Mouse (Mus musculus) frontal cortex, postnatal 10 days (tissue): ENCODE results near the gene Samd8.

Experiments used
- DNase-seq, 2 experiments: peaks; one replicate each; pipeline ENCODE4 v3.0.0; 2022; ENCODE audit warnings: low spot score in 2 of 2, mixed read lengths in 1 of 2

Samd8 gene

DNA sequence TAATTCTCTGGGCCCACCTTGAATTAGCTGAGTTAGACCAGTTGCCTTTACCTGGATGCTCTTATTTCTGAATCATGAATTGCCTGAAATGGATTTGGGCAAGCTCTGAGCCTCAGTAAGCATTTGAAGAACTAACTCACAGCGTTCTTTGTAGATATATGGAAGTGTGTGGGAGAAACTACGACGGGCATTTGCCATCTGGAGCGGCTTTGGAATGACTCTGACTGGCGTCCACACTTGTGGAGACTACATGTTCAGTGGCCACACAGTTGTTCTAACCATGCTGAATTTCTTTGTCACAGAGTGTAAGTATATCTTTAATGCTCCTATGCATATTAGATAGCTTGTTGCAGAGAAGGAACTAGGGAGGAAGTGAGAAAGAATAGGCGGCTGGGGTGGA lies 41.9 kb downstream of the Samd8 start:
- no peak for DNase-seq

DNA sequence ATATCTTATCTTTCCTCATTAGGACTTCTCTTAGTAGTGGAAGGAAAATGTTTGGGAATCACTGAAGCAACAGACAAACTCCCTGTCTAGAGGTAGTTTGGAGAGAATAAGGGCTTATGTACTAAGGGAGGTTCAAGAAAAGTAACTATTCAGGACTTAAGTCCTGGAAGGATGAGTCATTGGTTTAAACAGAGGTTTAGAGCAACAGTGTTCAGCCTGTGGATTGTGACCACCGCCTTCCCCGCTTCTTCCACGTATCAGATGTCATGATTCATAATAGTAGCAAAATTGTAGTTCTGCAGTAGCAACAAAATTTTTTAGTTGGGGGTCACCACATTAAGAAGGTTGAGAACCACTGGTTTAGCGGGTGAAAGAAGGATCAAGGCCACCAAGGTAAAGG lies 50.3 kb downstream of the Samd8 start:
- DNase-seq, result no peak

DNA sequence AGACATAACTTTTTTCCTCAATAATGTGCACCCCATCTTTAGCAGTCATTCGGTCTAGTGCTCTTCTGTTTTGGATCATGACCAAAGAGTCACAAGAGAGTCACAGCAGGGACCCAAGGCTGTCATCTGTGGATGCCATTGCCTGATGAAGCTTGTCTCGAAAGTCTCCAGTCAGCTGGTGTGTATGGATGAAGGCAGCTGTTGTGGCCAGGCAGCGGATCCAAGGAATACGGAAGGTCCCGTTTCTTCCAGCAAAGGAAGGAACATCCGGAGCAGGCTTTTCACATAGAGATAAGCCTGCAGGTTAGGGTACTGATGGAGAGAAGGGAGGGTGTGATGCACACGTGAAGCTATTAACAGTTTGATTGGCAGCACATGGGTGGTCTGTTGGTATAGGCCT lies 51.3 kb downstream of the Samd8 start:
- DNase-seq, result no peak

DNA sequence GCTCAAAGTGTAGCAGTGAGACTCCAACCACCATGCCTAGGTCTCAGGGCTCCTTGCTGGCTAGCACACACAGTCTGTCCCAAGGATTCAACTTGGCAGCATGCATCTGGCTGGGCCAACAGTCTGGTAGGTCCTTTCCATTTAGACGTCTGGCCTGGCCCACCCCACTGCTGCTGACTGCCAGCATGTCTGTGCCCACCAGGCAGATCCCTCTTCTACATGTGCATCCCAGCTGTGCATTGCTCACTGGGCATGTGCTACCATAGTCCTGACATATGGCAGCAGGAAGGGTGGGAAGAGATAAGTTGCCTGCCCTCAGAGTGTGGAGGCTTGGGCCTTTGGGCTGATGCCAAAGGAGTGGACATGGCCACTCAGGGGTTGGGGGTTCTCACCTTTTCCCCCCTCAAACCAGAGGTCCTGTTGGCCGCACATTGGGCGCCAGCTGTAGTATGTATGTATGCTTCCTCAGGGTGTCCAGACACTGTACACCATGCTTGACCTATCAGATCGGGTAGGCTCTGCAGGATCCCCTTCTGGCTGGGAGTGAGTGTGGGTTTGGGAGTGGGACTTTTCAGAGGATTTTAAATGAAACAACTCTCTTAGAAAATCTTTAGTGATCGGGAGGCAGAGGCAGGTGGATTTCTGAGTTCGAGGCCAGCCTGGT lies 52.3 kb downstream of the Samd8 start:
- no peak for DNase-seq

DNA sequence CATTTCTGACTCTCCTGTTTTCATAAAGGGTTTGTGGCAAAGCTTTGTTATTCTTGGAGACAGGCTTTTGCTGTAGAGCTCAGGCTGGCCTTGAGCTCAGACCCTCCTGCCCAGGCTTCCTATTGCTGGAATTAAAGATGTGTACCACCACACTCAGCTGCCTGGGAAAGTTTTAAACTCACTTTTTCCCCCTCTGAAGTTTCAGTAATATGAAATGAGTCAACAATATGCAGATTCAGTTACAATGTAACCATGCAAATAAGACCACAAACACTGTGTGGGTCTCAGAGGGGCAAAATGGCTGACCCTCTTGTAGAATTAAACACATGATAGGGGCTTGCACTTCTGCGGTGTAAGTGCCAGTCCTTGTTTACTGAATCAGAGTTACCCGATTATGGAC lies 55.9 kb downstream of the Samd8 start:
- DNase-seq, result no peak

GRCm38 (mm10) chr14:21806631-21807160 lies 56.4 kb downstream of the Samd8 start:
- DNase-seq, result no peak

DNA sequence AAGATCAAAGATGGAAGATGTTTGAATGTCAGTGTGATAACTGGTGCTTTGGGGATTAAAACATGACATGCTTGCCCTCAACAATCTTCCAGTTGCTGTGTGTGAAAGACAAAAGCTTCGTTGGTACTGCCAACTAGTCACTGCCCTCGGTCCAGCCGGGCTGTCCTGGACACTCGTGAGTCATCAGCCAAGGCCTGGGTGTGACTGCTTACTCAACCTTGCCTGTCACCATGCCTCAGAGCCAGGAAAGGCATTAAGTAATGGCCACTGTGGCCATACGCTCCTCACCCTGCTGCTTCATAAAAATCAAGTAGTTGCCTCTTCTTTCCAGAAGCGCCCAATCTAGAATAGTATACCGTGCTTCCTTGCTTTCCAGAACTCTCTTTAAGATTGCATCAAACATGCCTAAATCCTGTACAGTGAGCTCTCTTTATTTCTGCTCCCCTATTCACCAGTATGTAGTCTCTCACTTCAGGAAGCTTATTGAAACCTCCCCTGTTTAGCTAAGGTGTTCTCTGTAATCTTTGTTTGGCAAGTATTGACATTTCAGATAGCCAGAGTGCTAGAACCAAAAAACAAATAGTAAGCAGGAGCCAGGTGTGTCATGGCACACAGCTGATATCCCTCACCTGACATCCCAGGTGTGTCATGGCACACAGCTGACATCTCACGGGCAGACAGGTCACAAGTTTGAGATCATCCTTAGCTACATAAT lies 58.0 kb downstream of the Samd8 start:
- DNase-seq, result no peak

GRCm38 (mm10) chr14:21809418-21809817 lies 59.1 kb downstream of the Samd8 start:
- no peak for DNase-seq

GRCm38 (mm10) chr14:21811301-21811700 lies 61.0 kb downstream of the Samd8 start:
- no peak for DNase-seq

DNA sequence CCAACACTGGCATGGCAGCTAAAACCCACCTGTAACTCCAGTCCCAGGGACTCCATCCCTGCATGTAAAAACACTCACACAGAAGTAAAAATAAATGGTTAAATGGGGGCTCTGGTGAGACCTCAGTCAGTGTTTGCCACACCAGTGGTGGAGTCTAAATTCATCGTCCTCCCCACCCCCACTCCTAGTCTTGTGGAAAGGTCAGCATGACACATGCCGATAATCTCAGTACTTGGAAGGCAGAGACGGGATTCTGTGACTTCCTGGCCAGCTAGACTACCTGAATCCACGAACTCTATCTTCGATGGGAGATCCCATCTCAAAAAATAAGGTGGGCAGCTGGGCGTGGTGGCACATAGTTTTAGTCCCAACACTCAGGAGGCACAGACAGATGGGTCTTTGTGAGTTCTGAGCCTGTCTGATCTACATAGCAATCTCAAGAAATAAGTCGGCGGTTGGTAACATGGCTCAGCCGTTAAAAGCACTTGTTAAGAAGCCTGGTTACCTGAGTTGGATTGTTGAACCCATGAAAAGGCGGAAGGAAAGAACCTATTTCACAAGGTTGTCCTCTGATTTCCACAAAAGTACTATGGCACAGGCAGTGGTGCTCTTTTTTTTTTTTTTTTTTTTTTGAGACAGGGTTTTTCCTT lies 61.5 kb downstream of the Samd8 start:
- DNase-seq, result no peak

DNA sequence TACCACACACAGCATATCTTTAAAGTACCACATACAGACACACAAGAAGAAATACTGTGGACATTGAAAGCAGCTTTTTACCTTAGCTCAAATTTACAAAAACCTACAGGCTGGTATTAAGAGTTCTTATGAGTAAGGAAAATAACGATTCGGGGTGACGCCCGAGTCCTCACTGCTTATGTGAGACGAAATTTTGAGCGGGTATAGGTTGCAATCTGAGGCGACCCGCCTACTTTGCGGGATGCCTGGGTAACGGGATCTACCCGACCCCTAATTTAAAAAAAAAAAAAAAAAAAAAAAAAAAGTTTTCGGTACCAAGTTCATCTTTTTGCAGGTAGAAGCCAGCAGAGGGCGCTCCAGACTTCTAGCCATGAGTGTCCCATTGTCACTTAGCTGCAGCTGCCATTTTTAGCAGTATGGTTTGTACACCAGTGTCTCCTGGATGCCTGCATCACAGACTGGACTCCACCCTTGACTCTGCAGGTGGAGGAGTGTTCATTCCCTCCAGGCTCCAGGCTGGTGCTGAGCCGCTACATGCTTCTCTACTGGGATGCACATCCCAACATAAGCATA lies 62.3 kb downstream of the Samd8 start:
- peak in 1 of 2 experiments; percentile 26 for DNase-seq

DNA sequence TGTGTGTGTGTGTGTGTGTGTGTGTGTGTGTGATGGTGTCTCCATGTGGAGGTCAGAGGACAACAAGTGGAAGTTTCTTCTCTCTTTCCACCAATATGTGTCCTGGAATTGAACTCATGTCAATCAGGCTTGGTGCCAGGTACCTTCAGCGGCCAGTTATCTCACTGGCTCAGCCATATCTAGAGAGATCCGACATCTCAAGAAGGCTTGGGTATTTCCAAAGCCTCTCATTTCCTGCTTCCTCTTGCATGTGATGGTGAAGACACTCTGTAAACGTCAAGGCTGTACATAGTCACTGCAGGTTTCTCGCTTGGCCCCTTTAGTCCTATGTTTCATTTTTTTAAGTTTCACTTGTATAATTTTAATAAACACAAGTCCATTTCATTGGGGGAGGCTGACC lies 62.9 kb downstream of the Samd8 start:
- DNase-seq, result no peak

DNA sequence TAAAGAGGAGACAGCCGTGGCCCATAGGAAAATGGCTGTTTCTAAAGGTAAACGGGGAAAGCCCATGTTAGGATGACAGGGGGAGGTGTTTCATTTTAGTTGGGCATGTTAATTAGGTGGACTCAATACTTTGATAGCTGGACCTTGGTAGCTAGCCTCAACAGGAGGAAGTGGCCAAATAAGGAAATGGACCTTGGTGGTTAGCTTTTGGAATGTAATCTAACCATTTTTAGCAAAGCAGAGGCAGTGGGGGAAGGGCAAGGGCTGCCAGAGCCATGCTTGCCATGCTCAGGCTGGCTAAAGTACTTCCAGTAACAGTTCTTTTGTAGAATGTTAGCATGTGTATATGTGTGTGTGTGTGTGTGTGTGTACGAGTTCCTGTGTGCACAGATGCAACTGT lies 63.5 kb downstream of the Samd8 start:
- no peak for DNase-seq

GRCm38 (mm10) chr14:21814606-21815005 lies 64.3 kb downstream of the Samd8 start:
- no peak for DNase-seq

DNA sequence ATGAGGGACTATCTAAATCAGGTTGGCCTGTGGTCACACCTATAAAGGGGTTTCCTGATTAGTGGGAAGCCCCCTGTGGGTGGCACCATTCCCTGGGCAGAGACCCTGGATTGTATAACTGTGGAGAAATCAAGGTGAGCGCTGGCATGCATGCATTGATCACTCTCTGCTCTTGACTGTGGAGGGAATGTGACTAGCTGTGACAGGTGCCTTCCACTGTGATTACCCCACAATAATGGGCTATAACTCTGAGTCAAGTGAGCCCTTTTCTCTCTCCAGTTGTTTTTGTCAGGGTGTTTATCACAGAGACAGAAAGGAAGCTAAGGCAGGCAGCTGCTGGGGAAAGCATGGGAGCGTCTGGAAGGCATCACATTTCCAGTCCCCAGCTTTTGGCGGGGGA lies 65.9 kb downstream of the Samd8 start:
- no peak for DNase-seq

- no peak for DNase-seq
These were observed 67.1 kb downstream of the Samd8 start for GRCm38 (mm10) chr14:21817453-21817852.

- DNase-seq, result no peak
These were observed 70.7 kb downstream of the Samd8 start for GRCm38 (mm10) chr14:21820880-21821505.

- no peak for DNase-seq
These were observed 72.0 kb downstream of the Samd8 start for GRCm38 (mm10) chr14:21822307-21822706.

DNA sequence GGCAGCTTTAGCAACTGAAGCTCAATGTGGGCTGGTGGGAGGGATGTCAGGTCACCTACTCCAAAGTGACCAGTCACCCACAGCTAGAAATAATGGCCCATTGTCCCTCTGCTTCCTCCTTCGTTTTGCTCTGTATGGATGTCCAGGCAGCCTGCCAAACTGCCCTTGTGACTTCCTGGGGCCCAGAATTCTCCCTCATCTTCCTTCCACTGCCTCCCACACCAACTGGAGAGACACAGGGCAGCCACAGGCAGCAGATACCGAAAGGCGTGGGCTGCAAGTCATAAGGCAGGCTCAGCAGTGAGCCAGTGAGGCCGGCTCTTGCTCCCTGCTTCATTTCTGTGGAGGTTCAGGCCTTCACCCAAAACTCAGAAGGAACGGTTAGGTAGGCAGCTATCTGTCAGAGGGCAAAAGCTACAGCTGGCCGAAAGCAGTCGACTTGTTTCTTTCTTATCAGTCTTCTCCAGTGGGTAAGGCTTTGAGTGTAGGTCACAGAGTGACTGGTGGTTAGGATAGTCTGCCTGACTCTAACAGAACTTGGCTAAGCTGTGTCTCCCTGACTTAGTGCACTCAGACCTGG lies 72.6 kb downstream of the Samd8 start:
- DNase-seq, result peak; percentile 44 to 55

DNA sequence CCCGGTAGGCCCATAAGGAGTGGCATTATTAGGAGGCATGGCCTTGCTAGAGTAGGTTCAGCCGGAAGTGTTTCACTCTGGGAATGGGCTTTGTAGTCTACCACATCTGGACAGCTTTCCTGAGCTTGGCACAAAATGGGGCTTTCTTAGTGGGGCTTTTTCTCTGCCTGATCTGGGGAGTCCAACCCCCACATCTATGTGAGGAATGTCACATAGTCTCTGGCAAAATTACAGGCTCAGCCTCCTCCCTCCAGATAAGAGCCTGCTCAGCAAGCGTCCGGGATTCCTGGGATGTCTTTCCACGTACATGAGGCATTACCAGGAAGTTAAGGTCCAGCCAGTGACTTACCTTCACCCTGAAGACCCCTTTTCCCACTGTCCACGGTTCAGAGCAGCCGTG lies 73.6 kb downstream of the Samd8 start:
- no peak for DNase-seq

DNA sequence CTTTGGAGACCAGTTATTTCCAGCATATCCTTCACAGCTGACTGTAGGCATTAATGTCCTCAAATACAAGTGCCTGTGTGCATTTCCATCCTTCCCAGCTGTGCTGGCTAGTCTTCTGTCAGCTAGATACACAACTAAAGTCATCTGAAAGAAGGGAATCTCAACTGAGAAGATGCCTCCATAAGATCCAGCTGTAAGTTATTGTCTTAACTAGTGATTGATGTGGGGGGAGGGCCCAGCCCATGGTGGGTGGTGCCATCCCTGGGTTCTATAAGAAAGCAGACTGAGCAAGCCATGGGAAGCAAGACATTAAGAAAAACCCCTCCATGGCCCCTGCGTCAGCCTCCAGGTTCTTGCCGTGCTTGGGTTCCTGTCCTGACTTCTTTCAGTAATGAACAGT lies 74.6 kb downstream of the Samd8 start, which contains the start of gene Vdac2:
TSS of gene Vdac2 (plus strand) at position 301 of the 400 bp plus-strand sequence.
- no peak for DNase-seq
